Mouse (Mus musculus): ENCODE measurements around the gene Fam129a. TPM values are rescaled to one million over a fixed set of nuclear protein-coding genes. Genes with fewer than 3 reads are reported as not detected.
A peak's percentile ranks its signal among the peaks of the same experiment; 100 is the strongest.

Fam129a gene
- total RNA-seq, 2 experiments from 2014 or later, result 6.1 to 13.4 TPM

- ATAC-seq (replicated peaks; ENCODE audit: low FRiP score, poor library complexity, severe bottlenecking), result no peak
These were observed 88.7 kb downstream of the Fam129a start for GRCm38 (mm10) chr1:151659636-151660035.

GRCm38 (mm10) chr1:151660251-151660650 lies 89.3 kb downstream of the Fam129a start:
- no peak for ATAC-seq (replicated peaks; ENCODE audit: low FRiP score, poor library complexity, severe bottlenecking)

DNA sequence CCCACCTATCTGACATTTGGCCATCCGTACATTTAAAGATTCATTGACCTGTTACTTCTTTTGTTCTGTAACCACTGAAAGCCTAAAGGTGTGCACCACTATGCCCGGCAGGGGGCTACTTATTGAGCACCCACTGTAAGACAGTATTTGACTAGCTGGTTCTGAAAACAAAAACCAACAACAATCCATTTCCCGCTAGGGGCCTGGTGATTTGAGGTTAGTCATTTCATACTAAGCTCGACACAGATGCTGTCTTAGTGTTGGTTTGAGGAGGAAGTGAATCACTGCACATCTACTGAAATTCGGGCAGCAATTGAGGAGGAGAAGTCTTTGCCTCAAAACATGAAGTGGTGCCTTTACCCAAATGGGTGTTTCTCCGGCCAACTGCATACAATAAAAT lies 89.9 kb downstream of the Fam129a start:
- ATAC-seq (replicated peaks; ENCODE audit: low FRiP score, poor library complexity, severe bottlenecking), result no peak

DNA sequence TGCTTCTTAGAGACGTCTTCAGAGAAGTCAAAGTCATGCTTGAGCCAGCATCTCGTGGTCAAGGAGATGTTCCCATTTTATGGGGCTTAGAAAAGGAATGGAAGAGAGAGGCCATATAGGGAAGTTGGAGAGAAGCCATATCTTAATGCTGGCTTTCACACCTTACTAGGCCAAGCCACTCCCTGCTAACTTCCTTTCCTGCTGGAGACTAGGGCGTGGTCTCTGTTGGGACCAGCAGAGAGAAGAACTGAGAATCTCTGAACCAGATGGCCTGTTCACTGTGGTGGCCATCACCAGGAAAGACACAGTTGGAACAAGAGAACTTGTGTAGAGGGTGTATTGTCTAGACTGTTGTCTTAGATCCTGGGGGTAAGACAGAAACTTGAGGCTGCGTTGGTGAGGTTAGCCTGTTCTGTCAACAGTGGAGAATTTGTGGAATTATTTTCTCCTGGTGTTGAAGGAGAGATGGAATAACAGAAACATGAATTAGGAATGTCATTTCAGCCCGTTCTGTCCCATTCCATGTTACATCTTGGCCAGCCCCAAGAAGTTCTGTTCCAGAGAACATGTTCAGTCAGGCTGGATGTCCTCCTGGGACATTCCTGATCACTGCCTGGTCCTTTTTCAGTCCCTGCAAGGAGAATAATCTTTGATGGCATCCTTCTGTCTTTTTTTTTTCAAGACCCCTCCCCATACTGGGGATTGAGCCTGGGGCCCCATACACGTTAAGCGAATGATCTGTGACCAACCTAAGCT lies 90.9 kb downstream of the Fam129a start:
- ATAC-seq (replicated peaks; ENCODE audit: low FRiP score, poor library complexity, severe bottlenecking), result no peak

DNA sequence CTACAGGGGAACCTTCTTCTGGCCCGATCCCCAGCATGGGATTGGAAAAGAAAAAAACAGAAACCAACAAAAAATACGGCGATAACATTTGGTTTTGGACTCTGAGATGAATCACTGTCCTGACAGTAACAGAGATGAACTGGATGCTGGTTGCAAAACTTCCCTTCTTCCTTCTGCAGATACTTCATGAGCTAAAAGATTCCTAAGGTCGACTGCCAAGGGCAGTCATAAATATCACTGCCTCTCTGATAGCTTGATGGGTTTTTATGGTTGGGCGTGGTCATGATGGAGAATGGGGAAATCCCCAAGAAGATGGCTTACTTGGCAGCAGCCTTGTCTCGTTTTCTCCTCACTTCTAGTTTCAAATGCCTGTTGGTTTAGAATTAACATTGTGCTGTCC lies 92.0 kb downstream of the Fam129a start:
- no peak for ATAC-seq (replicated peaks; ENCODE audit: low FRiP score, poor library complexity, severe bottlenecking)

DNA sequence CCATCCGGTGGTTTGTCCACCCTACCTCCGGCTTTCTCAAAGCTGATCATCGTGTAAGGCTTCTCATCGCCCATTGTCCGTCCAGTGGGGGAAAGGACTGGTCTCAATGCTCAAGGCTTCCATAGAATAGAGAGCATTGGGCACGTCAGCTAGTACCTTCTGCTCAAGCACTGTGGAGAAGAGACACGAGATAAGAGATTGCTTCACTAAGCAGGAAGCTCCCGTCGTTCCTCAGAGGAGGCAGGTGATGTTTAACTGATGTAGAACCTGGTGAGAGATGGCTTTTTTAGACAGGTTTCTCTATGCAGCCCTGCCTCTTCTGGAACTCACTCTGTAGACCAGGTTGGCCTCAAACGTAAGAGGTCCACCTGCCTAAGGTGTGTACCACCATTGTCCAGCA lies 93.4 kb downstream of the Fam129a start:
- ATAC-seq (replicated peaks; ENCODE audit: low FRiP score, poor library complexity, severe bottlenecking), result no peak

GRCm38 (mm10) chr1:151664837-151665431 lies 93.9 kb downstream of the Fam129a start:
- no peak for ATAC-seq (replicated peaks; ENCODE audit: low FRiP score, poor library complexity, severe bottlenecking)

- ATAC-seq (replicated peaks; ENCODE audit: low FRiP score, poor library complexity, severe bottlenecking), result no peak
These were observed 96.5 kb downstream of the Fam129a start for GRCm38 (mm10) chr1:151667351-151668074.

DNA sequence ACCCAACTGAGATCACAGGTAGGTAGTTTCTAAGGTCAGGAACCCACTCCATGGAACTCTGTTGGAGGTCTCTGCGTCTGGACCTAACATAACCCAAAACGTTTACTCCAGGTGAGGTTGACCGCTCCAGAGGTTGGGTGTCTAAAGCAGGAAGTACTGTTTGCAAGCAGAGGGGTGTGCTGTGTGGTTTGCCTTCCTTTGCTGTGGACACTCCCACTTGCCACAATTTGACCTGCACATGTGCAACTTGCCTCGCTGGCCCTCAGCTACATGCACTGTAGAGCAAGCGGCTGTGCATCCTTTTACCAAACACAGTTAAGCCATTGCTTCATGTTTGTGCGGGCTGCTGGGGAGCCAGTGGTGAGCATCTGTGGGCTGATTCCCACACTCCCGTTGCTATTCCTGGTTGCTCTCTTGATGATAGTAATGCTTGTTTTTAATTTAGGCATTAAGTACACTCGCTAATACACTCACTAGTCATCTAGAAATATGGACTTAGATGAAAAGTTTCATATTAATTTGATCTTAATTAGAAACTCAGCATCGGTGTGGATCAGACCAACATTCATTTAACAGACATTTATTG lies 99.1 kb downstream of the Fam129a start:
- no peak for ATAC-seq (replicated peaks; ENCODE audit: low FRiP score, poor library complexity, severe bottlenecking)

DNA sequence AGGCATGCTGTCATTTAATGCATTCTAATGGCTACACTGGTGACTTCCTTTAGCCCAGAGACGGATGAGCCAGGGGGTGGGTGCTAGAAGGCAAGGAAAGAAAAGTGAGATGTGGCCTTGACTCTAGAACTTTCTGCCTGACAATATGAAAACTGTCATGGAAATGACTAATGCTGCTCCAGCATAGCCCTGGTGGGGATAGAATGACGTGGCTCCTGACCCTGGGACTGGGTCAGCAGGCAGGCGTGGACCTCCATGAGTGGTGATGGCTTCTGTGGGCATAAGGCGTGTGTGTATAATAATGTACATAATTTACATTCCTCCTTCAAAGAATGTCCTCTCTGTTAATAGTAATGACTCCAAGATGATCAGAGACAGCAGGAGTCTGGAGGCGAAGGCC lies 104.7 kb downstream of the Fam129a start:
- no peak for ATAC-seq (replicated peaks; ENCODE audit: low FRiP score, poor library complexity, severe bottlenecking)

DNA sequence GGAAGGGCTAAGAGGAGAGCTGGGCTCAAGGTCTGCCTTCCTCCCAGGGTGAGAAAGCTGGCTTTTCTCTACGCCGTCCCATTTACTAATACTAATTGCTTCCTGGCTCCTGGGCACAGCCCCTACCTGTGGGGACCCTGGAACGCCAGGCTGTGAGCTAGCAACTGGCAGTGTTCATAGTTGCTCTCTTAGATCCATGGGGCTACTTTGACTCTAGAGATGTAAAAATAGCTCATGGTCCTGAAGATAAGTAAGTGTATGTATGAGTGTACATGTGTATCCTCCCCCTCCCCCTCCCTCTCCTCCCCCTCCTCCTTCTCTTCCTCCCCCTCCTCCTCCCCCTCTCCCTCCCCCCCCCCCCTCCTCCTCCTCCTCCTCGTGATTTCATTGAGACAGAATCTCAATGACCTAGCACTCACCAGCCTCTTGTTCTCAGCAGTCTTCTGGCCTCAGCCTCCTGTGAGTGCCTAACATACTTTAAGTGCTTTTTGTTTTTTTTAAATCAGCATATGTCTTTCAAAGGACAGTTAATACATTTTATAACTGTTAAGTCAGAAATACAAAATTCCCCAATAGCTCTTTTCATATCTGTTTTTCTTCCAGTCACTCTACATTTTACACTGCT lies 106.3 kb downstream of the Fam129a start:
- ATAC-seq (replicated peaks; ENCODE audit: low FRiP score, poor library complexity, severe bottlenecking), result no peak

GRCm38 (mm10) chr1:151677975-151678374 lies 107.0 kb downstream of the Fam129a start:
- ATAC-seq (replicated peaks; ENCODE audit: low FRiP score, poor library complexity, severe bottlenecking), result no peak

- no peak for ATAC-seq (replicated peaks; ENCODE audit: low FRiP score, poor library complexity, severe bottlenecking)
These were observed 108.2 kb downstream of the Fam129a start for GRCm38 (mm10) chr1:151679153-151679552.

- peak; percentile 10; the same call in 1 of the 2 replicates for ATAC-seq (replicated peaks; ENCODE audit: low FRiP score, poor library complexity, severe bottlenecking)
These were observed 109.1 kb downstream of the Fam129a start for GRCm38 (mm10) chr1:151679883-151680613.

GRCm38 (mm10) chr1:151680971-151681370 lies 110.0 kb downstream of the Fam129a start:
- no peak for ATAC-seq (replicated peaks; ENCODE audit: low FRiP score, poor library complexity, severe bottlenecking)

- ATAC-seq (replicated peaks; ENCODE audit: low FRiP score, poor library complexity, severe bottlenecking), result no peak
These were observed 111.9 kb downstream of the Fam129a start for GRCm38 (mm10) chr1:151682896-151683295.

DNA sequence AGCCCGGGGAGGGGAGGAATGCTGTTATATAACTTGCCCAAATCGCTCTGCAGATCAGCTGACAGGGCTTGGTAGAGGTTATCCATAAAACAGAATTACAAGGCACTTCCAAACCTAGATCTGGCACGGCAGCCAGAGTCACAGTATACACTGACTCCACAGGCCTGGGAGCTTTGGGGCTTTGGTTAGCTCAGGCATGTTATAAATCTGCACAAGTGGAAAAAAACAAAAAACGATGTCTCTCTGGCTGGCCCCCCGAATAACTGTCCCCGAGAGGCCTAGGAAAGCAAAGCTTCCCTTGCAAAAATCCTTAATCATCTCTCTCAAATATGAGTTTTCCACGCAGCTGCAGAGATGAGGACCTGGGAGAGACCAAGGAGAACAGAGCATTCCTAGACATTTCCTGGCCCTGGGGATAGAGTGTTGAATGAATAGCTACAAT lies 113.5 kb downstream of the Fam129a start:
- no peak for ATAC-seq (replicated peaks; ENCODE audit: low FRiP score, poor library complexity, severe bottlenecking)

DNA sequence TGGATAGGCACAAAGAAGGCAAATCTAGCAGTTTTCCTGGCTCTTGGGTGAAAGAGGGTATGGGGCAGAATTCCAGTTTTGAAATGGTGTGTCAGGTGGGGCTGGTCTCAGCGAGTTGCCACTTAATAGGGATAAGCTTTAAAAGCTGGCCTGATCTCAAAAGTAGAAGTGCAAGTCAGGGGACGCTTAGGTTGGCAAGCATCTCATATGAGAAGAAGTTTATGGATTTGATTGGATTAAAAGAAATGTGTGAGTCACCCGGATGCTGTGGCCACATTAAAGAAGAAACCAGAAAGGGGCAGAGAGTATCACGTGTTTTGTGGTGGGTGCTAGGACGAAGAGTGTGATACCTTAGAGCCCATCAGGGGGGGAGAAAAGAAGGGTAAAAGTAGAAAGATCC lies 114.0 kb downstream of the Fam129a start:
- ATAC-seq (replicated peaks; ENCODE audit: low FRiP score, poor library complexity, severe bottlenecking), result no peak

DNA sequence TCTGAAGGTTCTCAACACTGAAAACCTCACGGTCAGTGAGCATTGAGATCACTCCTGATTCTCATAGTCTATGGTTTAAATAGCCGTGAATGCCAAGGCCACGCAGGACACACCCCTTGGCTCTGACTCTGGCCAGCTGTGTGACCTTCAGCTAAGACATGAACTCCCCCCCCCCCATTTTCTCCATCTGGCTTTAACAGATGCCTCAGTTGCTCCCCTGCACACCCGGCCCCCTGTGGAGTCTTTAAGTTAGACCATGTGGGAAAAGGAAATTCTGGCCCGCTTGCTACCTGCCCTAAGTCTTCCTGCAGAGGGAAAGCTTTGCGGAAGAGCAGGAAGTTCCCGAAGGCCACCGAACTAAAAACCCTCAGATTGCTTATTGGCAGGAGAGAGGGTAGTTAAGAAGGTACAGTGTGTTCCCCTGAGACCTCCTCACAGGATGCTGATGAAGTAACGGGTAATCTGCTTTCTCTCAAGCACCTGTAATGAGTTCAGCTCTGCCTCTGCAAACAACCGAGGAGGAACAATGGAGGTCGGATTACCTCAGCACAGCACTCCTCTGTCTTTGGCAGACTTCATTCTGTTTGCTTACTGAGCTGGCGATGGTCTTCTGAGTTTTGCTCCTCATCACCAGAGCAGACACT lies 114.8 kb downstream of the Fam129a start:
- no peak for ATAC-seq (replicated peaks; ENCODE audit: low FRiP score, poor library complexity, severe bottlenecking)
